Mouse (Mus musculus) embryonic fibroblast, embryonic 13.5 days (primary cell): ENCODE results near the gene Slx1b.

Experiments used
- CTCF ChIP-seq: IDR thresholded peaks from 2 replicates; pipeline ENCODE4 v1.5.1; 2011; ENCODE audit warnings: mild to moderate bottlenecking, control low read depth, low read length, moderate library complexity, borderline replicate concordance; ENCODE audit not compliant: insufficient read depth
- POLR2A ChIP-seq: IDR thresholded peaks from 2 replicates; pipeline ENCODE4 v1.6.1; 2011; ENCODE audit warnings: low read depth, mild to moderate bottlenecking, control low read depth, low read length, moderate library complexity

DNA sequence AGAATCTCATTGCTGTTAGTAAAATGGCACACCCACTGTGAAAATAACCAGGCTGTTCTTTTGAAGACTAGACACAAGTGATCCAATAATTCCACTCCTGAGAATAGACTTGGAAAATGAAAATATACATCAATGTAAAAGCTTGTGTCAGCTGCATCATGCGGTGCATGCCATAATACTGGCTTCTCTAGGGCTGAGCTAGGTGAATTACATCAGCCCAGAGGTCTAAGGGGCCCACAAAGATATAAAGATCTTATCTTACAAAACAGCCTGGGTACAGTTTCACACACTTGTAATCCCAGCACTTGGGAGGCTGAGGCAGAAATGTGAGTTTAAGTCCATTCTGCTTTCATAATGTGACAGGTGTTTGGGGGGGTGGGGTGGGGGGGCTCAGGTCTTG is 38.1 kb downstream of the Slx1b start:
- TF ChIP-seq CTCF = no peak
- TF ChIP-seq POLR2A = no peak
